Mouse (Mus musculus) embryonic fibroblast, embryonic 13.5 days (primary cell): ENCODE results near the gene Psph. TPM values are rescaled to one million over a fixed set of nuclear protein-coding genes. Genes with fewer than 3 reads are reported as not detected.
A peak's percentile ranks its signal among the peaks of the same experiment; 100 is the strongest.

Experiments used
- H3K27ac ChIP-seq: 2 replicates; pipeline ENCODE4 v1.5.1; 2012; ENCODE audit warnings: low read length, control low read depth, inconsistent platforms; ENCODE audit not compliant: insufficient read depth
- H3K4me1 ChIP-seq: 2 replicates; pipeline ENCODE4 v1.6.1; 2011; ENCODE audit warnings: low read length; ENCODE audit not compliant: control insufficient read depth, insufficient read depth
- H3K4me3 ChIP-seq: 2 replicates; pipeline ENCODE4 v1.5.1; 2011; ENCODE audit warnings: mild to moderate bottlenecking, control low read depth, low read length; ENCODE audit not compliant: insufficient read depth
- CTCF ChIP-seq: IDR thresholded peaks from 2 replicates; pipeline ENCODE4 v1.5.1; 2011; ENCODE audit warnings: mild to moderate bottlenecking, control low read depth, low read length, moderate library complexity, borderline replicate concordance; ENCODE audit not compliant: insufficient read depth
- POLR2A ChIP-seq: IDR thresholded peaks from 2 replicates; pipeline ENCODE4 v1.6.1; 2011; ENCODE audit warnings: low read depth, mild to moderate bottlenecking, control low read depth, low read length, moderate library complexity
- polyA plus RNA-seq: library from polyadenylated mRNA; stranded (reverse); fragments of >200 nt; gene quantifications from 2 replicates; pipeline ENCODE4 v1.2.4, GENCODE M21; 2011; ENCODE audit warnings: low read depth; ENCODE audit not compliant: missing spikeins, insufficient read length

Psph gene
- polyA plus RNA-seq, 1 experiment = 45.5 TPM

GRCm38 (mm10) chr5:129731021-129731420 lies 56.2 kb downstream of the Psph start:
- no peak overlapping the region for H3K4me3 ChIP-seq
- H3K4me1 ChIP-seq = peaks cover 28% of the 10 kb centered on the region
- H3K27ac ChIP-seq = 0 out of 2 replicates have a peak overlapping the region, but pooled peaks have one; percentile 14
- no peak for TF ChIP-seq CTCF
- TF ChIP-seq POLR2A = no peak

- peaks cover 30% of the 10 kb centered on the region for H3K4me1 ChIP-seq
- no peak for TF ChIP-seq CTCF
- no peak for TF ChIP-seq POLR2A
- H3K27ac ChIP-seq = peak overlapping the region; percentile 16
- H3K4me3 ChIP-seq = no peak overlapping the region
Measured at GRCm38 (mm10) chr5:129730344-129730743, 56.9 kb downstream of the Psph start.

GRCm38 (mm10) chr5:129729286-129729685 lies 58.0 kb downstream of the Psph start:
- TF ChIP-seq CTCF = no peak
- TF ChIP-seq POLR2A = no peak
- peak overlapping the region; percentile 16 for H3K27ac ChIP-seq
- peaks cover 30% of the 10 kb centered on the region for H3K4me1 ChIP-seq
- H3K4me3 ChIP-seq = no peak overlapping the region

GRCm38 (mm10) chr5:129726784-129727183 lies 60.5 kb downstream of the Psph start:
- Histone ChIP-seq H3K4me3 (no peak overlapping the region), H3K4me1 (peaks cover 30% of the 10 kb centered on the region), H3K27ac (no peak overlapping the region)
- TF ChIP-seq CTCF = no peak
- TF ChIP-seq POLR2A = no peak

- Histone ChIP-seq H3K27ac (peak overlapping the region; percentile 82), H3K4me1 (peaks cover 25% of the 10 kb centered on the region), H3K4me3 (peak overlapping the region; percentile 87)
- no peak for TF ChIP-seq POLR2A
- TF ChIP-seq CTCF = no peak
Measured at GRCm38 (mm10) chr5:129725774-129726392, 61.4 kb downstream of the Psph start.

- Histone ChIP-seq H3K27ac (peak within 1 kb of the TSS; percentile 82), H3K4me3 (peak within 1 kb of the TSS; percentile 87), H3K4me1 (peaks cover 21% of the 10 kb centered on the region)
- TF ChIP-seq POLR2A (peak; percentile 73), CTCF (peak; percentile 98)
Measured at GRCm38 (mm10) chr5:129724834-129725773, 62.1 kb downstream of the Psph start, which contains the start of gene Nipsnap2. Gene Nipsnap2, plus strand, starts transcription at chr5:129725063.

GRCm38 (mm10) chr5:129724268-129724667 lies 63.0 kb downstream of the Psph start:
- peak overlapping the region; percentile 65 for H3K4me3 ChIP-seq
- no peak for TF ChIP-seq POLR2A
- no peak for TF ChIP-seq CTCF
- peak overlapping the region; percentile 80 for H3K27ac ChIP-seq
- peaks cover 14% of the 10 kb centered on the region for H3K4me1 ChIP-seq

- Histone ChIP-seq H3K4me1 (no peaks in the 10 kb centered on the region), H3K4me3 (no peak overlapping the region), H3K27ac (no peak overlapping the region)
- TF ChIP-seq POLR2A (no peak), CTCF (no peak)
Measured at GRCm38 (mm10) chr5:129720176-129720575, 67.1 kb downstream of the Psph start.

- Histone ChIP-seq H3K27ac (no peak overlapping the region), H3K4me1 (no peaks in the 10 kb centered on the region), H3K4me3 (no peak overlapping the region)
- TF ChIP-seq POLR2A (no peak), CTCF (no peak)
Measured at GRCm38 (mm10) chr5:129717016-129717415, 70.2 kb downstream of the Psph start.

Other genes starting within 250 kb of the Psph start
- gene Mmp17, start 203.3 kb downstream of the Psph start, polyA plus RNA-seq = 4.5 and 5.5 TPM in 2 replicates
- gene Zfp11, start 117.3 kb downstream of the Psph start, polyA plus RNA-seq = 3.9 and 5.3 TPM in 2 replicates
- gene Sept14, start 78.9 kb downstream of the Psph start, polyA plus RNA-seq = not detected in 2 replicates
- 88.2 and 95.1 TPM in 2 replicates for gene Mrps17, start 72.0 kb downstream of the Psph start, polyA plus RNA-seq
- 59.7 and 61.6 TPM in 2 replicates for gene Nipsnap2, start 62.4 kb downstream of the Psph start, polyA plus RNA-seq
- gene Sumf2, start 59.5 kb upstream of the Psph start, polyA plus RNA-seq = 29.9 and 39.3 TPM in 2 replicates
- 318 and 322 TPM in 2 replicates for gene Chchd2, start 100.0 kb upstream of the Psph start, polyA plus RNA-seq
- gene Zbed5, start 108.3 kb upstream of the Psph start, polyA plus RNA-seq = 3.1 and 3.4 TPM in 2 replicates
- gene Phkg1, start 111.1 kb upstream of the Psph start, polyA plus RNA-seq = 0.80 and 1.3 TPM in 2 replicates
- gene Nupr1l, start 121.1 kb upstream of the Psph start, polyA plus RNA-seq = 2.0 TPM in 1 of 2 replicates, not detected in the other
- gene Vkorc1l1, start 154.5 kb upstream of the Psph start, polyA plus RNA-seq = 45.1 and 54.4 TPM in 2 replicates
- 43.4 and 49.9 TPM in 2 replicates for gene Gusb, start 215.6 kb upstream of the Psph start, polyA plus RNA-seq
- gene Asl, start 241.8 kb upstream of the Psph start, polyA plus RNA-seq = 32.6 and 41.4 TPM in 2 replicates
- 30.8 and 36.5 TPM in 2 replicates for gene Crcp, start 241.8 kb upstream of the Psph start, polyA plus RNA-seq